Mouse (Mus musculus) retina, postnatal 1 day (tissue): Measurements from ENCODE around the gene Ralb.

Experiments used
- DNase-seq: peaks from one replicate; pipeline ENCODE4 v3.0.0-alpha.2; 2012

The Ralb gene

DNA sequence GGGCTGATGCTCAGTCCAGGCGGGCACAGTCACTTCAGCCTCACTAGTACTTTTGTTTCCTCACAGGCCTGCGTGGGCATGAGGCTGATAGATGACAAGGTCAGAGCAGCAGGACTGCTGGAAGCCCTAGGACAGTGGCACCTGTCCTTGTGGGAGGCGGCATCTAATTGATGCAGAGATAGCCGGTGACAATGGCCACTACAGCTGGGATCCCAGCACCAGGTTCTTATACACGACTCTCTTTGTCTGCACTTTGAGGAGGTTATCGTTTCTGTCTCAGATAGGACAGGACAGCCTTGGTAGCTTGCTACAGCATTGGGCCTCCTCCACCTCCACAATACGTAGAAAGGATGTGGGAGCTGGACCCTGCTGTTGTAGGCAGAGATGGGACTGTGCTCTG lies 18.8 kb upstream of the Ralb start:
- no peak for DNase-seq

DNA sequence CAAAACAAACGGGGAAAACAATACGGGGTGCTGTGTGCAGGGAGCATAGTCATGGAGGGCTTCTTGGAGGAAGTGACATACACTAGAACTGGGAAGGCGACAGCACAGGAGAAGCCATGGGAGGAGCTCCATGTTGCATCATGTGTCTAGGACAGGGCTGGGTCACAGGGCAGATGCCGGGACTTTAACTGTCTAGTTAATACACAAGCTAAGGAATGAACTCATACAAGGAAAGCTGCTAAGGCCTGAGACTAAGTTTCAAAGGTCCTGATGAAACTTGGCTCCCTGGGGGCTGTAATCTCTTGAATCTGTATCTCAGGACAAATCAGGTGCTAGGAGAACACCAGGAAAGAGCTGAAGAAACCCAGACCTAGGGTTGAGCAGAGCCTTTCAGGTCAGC lies 18.1 kb upstream of the Ralb start:
- DNase-seq: no peak

DNA sequence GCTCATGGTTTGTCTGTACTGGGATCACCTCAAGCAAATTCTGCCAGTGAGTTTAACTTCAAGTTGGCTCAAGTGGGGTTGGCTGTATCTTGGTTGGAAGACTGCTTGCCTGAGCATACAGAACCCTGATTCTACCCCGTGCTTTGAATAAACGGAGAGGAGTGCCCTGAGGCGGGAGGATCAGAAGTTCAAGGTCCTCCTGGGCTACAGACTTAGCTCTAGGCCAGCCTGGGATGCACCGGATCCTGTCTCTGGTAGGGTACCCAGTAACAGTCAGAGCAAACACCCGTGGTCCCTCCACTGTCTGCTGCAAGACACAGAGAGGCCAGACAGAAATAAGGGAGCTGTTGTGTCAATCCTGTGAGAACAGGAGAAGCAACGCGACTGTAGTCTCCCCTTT lies 17.1 kb upstream of the Ralb start:
- no peak for DNase-seq

DNA sequence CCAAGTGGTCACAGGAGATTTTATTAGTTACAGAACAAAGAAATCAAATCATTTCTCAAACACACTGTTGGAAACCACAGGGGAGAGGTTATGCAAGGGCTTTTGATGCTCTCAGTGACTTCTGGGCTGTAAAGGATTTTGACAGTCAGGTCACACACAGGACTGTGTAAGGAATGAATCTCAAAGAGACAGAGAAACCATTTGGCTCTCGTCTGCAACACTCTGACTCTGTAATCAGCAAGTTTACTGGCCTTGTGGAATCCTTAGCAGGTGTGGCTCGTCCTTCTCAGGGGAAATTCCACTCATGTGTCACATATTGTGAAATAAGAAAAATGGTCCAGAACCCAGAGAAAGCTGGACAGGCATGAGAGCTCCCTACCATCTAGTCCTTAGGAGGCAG lies 16.4 kb upstream of the Ralb start:
- DNase-seq: no peak

DNA sequence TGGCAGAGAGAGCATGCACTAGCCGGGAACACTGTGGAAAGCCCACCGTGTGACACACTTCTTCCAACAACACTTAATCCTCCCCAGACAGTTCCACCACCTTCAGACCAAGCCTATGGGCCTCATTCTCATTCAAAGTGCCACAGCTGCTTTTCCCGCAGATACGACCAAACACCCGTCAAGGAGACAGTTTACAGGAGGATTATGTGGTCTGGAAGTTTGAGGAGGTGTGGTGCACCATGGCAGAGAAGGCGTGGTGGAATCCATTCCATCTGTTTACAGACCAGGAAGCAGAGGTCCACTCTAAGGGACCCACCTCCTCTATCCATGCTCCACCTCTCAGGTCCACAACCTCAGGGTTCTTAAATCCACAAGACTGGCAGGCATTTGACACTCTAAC lies 14.7 kb upstream of the Ralb start:
- no peak for DNase-seq

DNA sequence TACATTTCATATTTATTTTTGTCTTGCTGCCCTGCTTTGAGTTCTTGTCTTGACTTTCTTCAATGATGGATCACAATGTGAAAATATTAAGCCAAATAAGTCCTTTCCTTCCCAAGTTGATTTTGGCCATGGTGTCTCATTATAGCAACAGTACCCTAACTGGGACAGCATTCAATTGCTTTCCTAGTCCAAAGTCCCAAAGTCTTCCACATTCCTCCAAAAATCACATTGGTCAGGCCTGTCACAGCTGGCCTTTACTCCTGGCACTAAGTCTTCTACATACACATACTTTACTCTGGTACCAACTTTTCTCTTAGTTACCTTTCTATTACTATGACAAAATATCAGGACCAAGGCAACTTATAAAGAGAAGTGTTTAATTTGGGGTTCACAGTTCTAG lies 14.2 kb upstream of the Ralb start:
- no peak for DNase-seq

DNA sequence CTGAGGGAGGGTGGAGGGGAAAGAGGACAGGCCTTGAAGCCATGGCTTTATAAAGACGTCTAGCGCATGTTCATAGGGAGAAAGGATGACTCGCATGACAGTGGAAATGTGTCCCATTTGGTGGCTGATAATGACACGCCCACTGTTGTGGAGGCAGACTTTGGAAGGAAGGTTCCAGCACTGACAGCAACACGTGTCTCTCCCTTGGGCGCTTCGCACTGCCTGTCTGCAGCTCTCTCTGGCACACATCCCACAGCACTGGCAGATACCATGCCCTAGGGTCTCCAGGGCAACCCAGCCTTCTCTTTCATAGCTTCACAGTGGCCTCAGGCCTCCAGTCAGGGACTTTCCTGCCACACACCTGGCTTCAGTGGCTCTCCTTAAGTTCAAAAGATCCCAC lies 13.5 kb upstream of the Ralb start:
- no peak for DNase-seq

DNA sequence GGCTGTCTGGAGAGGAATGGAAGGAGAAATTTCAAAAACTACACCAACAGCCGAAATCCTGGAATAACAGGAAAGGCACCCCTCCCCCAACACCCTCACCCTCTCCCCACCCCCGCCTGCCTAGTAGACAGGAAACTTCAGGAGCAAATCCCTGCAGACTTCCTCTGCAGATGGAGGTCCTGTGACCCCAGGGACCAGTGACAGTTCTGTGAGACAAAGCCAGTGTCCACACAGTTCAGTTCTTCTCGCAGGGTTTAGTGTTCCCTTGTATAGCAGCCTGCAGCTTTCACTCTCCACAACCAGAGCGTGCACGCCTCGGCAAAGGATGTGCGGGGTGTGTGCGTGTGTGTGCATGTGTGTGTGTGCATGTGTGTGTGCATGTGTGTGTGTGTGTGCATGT lies 6.3 kb upstream of the Ralb start:
- no peak for DNase-seq

DNA sequence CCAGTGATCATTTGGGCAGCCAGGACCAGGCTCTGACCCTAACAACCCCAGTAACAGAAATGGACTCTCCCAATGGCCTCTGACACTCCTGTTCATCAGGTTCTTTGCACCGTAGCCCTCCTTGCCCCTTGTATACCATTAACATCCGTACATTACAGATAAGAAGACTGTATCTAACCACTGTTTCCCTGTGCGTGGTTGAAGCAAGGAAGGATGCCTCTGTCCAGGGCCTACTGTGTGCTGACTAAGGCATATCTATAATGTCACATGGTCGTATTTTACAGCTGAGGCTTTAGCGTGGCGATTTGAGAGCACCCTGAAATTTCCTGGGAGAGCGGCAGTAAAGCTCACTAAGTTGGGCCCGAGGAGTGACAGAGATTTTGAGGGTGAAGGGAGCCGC lies 5.8 kb upstream of the Ralb start:
- no peak for DNase-seq

DNA sequence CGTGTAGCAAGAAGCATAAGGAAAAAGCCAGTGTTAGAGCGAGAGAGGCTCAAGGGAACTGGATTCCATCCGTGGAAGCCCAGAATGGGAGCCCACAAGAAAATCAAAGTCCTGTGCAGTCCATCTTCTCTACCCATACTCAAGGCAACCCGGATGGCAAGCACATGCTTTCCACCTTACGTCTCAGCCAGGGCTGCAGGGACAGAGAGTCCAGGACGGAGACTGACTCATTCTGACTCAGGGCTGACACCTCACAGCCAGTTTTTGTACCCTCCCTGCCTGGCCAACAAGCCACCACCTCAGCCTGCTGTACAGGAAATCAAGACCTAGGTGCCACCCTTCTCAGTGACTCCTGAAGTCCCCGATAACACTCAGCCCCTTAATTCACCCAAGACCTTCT lies 4.9 kb upstream of the Ralb start:
- no peak for DNase-seq

DNA sequence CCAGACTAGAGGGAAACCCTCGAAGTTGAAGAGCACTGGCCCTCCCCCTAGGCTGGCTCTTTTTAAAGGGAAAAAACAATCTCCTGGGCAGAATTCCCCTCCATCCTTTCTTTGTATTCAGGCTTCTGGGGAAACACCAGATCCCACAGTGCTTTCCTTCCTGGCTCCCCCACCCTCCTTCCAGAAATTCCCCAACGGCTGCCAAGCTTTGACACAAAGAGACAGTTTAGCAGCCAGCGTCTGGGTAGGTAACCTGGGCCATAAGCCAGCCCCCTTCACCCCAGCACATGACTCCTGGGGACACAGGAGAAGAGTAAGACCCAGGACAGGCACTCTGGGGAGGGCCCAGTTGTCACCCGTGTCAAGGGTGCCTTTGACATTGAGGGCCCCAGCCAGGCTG lies 4.0 kb upstream of the Ralb start:
- no peak for DNase-seq

DNA sequence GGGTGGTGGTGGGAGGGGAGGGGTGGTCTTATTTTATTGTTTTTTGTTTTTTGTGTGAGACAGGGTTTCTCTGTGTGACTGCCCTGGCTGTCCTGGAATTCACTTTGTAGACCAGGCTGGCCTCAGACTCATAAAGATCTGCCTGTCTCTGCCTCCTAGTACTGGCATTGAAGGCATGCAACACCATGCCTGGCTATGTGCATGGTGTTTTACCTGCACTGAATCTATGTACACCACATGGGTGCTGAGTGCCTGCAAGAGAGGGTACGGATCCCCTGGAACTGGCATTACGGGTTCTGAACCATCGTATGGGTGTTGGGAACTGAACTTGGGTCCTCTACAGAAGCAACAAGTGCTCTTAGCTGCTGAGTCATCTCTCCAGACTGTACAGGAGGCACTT lies 1.4 kb upstream of the Ralb start:
- no peak for DNase-seq

DNA sequence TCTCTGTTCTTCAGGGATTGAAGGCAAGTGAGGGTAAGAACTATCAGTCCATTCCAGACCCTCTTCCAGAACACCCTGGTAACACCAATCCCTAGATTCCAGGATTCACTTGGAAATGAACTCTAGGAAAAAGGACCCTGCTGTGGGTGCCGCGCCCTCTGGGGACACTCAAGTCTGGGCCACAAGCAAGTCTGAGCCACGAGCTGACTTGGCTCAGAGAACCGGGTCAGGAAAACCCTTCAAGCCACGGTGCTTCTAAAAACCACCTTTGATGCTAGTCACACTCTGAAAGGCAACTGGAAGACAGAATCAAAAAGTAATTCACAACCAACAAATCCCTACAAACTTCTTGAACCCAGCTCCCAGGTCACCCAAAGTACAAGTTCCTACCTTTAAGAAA lies 786 bp downstream of the Ralb start:
- DNase-seq: no peak

DNA sequence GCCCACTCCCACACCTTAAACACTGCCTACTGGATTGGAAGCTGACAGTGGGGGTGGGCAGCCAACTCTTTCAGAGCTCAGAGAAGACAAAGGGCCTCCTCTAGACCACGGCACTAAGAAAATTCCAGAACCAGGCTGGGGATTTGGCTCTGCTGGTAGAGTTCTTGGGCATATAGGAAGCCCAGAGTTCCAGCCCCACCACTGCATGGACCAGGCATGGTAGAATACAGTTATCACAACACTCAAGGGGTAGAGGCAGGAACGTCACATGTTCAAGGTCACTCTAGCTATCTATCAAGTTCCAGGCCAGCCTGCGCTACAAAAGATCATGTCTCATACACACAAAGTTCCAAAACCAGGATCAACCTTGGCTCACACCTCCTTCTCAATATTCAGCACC lies 1.4 kb downstream of the Ralb start:
- no peak for DNase-seq

DNA sequence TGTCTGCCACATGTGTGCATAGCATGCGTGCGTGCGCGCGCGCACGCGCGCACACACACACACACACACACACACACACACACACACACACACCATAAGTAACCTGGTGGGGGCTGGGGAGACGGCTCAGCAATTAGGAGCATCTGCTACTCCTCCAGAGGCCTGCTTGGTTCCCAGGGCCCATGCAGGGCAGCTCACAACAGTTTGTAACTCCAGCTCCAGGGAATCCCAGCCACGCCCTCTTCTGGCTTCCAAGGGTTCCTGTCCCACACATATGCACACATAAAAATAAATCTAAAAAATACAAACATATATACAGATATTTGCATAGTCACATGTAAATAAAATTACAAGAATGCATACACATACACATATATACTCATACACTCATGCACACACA lies 1.9 kb downstream of the Ralb start:
- DNase-seq: no peak

DNA sequence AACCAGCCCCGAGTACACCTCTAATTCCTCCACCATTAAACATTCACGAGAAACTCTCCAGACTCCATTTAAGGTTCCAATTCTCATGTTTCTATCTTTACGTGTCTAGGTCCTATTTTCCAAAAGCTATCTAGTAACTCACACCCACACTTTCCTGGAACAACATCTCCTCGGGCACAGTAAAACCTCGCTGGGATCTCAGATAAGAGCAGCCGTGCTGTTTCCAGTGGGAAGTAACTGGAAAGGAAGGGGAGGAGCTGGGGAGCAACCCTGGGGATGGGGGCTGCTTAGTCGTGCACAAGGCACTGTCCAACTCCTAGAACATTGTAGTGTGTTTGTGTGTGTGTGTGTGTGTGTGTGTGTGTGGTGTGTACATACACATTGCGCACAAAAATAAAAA lies 2.7 kb downstream of the Ralb start:
- no peak for DNase-seq

DNA sequence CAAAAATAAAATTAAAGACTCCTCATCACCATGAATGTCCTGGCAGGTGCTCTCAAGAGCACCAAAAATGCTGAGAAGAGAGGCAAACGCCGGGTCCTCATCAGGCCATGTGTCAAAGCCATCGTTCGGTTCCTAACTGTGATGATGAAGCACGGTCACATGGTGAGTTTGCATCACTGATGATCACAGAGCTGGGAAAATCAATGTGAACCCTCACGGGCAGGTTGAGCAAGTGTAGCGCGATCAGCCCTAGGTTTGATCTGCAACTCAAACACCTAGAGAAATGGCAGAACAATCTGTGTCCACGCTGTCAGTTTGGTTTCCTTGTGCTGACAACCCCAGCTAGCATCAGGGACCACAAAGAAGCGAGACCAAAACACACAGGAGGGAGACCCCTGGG lies 5.1 kb downstream of the Ralb start:
- DNase-seq: no peak

DNA sequence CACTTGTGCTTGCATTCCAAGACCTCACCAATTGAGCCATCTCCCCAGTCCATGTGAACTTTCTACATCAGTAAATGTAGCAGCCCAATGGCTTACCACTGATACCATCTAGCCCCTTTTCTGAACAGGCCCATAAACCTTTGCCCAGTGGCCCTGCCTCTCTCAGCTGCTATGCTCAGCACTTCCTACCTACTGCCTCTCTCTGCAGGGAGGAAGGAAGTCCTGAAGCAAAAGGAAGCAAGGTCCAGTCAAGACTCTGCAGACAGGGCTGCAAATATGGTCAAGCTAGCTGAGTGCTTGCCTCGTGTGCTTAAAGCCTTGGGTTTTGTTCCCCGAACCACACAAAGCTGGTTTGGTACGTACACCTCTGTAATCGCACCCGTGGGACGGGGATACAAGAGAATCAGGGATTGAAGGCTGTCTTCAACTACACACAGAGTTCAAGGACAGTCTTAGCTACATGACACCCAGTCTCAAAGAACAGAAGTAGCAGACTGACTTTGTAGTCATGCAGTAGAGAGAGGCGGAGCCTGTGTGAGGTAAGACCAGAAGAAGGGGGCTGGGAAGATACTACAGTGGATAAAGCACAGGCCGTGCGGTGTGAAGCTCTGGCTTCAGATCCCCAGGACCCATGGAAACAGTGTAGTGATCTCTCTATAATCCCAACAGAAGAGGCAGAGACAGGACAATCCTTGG lies 5.9 kb downstream of the Ralb start:
- DNase-seq: no peak

DNA sequence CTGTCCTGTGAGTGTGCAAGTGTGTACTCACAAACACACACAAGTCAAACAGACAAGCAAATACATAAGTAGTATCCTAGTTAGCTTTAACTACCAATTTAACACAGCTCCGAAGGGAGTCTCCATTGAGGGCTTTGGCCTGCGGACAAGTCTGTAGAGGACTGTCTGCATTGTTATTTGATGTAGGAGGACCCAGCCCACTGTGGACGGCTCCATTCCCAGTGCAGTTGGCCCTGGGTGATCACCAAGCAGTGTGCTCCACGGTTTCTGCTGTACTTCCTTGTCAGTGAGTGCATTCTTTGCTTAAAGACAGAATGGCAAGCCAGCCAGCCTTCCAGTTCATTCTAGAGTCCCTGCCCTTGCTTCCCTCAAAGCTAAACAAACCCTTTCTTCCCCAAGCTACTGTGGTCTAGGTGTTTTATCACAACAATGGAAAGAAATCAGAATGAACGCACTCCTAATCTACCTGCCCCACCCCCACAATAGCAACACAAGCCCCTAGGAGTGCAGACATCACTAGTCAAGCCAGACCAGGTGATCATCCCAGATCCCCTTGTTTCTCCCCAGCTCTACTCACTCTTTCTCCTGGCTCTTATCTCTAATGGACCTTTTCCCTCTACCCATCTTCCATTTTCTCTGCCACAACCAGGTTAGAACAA lies 7.1 kb downstream of the Ralb start:
- no peak for DNase-seq

DNA sequence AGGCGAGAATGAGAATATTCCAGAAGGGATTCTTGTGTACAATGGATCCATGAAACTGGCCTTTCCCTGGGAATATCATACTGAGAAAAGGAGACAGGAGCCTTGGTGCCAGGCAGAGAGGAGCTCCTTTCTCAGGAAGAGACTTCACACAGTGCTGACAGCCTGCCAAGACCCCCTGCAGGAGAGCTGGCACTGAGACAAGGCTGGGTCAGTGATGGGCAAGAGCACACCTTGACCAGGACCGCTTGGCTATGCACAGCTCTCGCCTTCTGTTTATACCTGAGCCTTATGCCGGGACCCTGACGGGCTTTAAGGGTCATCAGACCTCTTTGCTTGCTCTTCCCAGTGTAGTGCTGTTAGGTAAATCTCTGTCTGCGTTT lies 9.2 kb downstream of the Ralb start:
- DNase-seq: no peak

DNA sequence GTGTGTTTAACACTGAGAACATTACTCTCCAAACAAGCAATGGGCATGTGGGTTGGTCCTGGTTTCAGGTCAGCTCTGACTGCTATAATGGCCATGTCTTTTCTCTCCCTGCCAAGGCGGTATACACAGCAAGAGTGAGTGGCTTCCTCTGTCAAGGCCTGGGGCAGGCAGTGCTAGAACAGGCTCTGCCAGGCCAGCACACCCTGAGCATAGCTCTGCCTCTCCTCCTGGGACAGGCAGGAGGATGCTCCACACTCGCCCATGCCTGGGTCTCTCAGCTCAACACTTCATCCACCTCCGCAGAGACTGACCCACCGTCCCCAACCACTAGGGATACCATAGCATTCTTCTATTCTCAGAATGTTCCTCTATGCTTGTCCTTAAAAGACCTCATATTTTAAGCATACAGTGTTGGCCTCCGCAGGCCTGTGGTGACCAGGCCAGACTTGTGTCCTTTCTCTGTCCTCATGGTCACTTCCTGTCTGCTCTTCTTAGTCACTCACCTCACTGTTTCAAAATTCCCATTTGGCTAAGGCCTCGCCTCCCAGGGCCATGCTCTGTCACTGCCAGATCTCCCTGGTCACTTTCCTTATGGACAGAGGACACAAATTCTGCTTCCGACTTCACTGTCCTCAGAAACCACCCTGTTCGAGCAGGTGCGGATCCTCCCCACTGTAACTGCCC lies 9.7 kb downstream of the Ralb start:
- DNase-seq: no peak

DNA sequence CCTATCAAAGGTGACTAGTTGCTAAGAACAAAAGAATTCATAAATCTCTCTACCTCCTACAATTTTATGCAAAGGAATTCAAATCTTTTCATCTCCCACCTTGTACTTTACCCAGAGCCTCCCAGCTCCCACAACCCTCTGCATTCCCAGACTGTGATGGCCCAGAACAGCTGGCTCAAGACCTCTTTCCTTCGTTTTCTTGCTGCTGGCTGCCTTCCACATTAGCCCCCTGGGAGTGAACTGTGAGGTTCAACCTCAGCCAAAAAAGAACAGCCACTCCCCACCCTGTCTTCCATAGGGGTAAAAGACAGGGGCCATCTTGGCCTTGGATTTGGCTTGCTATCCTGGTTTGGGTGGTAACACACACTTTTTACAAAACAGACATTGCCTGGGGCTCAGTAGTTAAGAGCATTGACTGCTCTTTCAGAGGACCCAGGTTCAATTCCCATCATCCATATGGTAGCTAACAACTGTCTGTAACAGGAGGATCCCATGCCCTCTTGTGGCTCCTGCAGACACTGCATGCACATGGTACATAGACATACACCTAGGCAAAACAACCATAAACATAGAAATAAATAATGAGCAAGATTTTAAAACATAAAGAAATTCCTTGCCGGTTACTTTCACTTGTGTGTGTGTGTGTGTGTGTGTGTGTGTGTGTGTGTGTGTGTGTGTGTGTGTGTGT lies 10.4 kb downstream of the Ralb start:
- DNase-seq: no peak

DNA sequence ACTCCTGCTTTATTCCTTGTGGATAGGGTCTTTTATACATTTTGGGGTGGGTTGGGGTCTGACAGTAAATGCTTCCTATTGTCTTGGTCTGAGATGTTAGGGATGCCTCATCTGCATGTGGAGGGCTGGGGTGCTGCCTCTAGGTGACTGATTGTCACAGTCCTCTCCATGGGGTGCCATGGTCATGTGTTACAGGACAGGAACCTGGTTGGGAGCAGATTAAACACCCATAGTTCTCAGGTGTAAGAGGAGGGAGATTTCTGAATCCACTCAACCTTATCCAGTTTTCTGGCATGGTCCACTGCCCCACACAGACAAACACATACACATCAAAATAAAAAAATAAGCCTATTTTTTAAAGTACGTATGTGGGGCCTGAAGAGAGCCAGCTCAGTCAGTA lies 12.1 kb downstream of the Ralb start:
- DNase-seq: no peak

DNA sequence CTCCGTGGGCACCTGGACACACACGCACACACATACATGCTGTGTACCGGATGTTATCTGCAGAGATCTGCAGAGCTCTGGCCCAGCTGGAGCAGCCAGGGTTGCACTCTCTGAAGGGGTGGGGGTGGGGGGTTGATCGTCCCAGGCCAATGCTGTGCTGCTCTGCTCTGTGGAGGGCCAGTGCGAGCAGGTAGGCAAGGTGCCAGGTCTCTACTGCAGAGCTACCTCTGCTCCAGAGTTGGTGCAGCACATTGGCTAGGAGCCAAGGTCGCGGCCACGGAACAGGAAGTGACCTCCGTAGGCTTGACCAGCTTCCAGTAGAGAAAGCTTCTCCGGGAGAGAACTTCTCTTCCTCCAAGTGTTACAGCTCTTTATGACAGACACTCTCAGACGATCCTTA lies 12.5 kb downstream of the Ralb start:
- DNase-seq: peak; percentile 36
